Mouse (Mus musculus) megakaryocyte, embryonic 14.5 days (primary cell): ENCODE measurements at regions not wholly inside any gene's neighbourhood (a gene's known extent, or its start where the extent isn't known, plus 50 kb on each side); places are given as distances from the start of the nearest gene placed in this dataset.

ENCODE experiments used
- FLI1 ChIP-seq: IDR thresholded peaks from 2 replicates; pipeline ENCODE4 v1.6.1; 2012; ENCODE audit warnings: low read length, inconsistent platforms, mixed read lengths
- GATA1 ChIP-seq: IDR thresholded peaks from 3 replicates; pipeline ENCODE4 v1.6.1; 2012; ENCODE audit warnings: mixed read lengths, low read length, inconsistent platforms, borderline replicate concordance

GRCm38 (mm10) chr8:103400143-103400542, 614.7 kb upstream of the Cdh11 start:
- TF ChIP-seq GATA1 (no peak), FLI1 (no peak)
